Mouse (Mus musculus) heart, postnatal 0 days (tissue): ENCODE measurements around the gene Ncapg2. TPM values are rescaled to one million over a fixed set of nuclear protein-coding genes. Genes with fewer than 3 reads are reported as not detected.

ENCODE experiments used
- ATAC-seq: fragments of 200-750 bp; cut with Nextera tagmentation; 2 replicates; pipeline ENCODE4 v1.8.0; 2017; ENCODE audit warnings: low read depth, moderate number of reproducible peaks, moderate library complexity; ENCODE audit not compliant: insufficient read depth
- DNase-seq: peaks from one replicate; pipeline ENCODE4 v3.0.0-alpha.2; 2016; ENCODE audit warnings: low spot score
- H3K27ac ChIP-seq: fragments of 300-500 bp; sonication (generic); 2 replicates; pipeline ENCODE4 v1.5.1; 2014; ENCODE audit warnings: low read depth, mild to moderate bottlenecking
- H3K27me3 ChIP-seq: fragments of 300-500 bp; sonication (generic); 2 replicates; pipeline ENCODE4 v1.6.1; 2014; ENCODE audit warnings: low read length, mixed read lengths; ENCODE audit not compliant: control insufficient read depth, insufficient read depth
- H3K36me3 ChIP-seq: fragments of 300-500 bp; sonication (generic); replicated peaks from 2 replicates; pipeline ENCODE4 v1.6.1; 2014; ENCODE audit warnings: low read length, mixed read lengths; ENCODE audit not compliant: control insufficient read depth, insufficient read depth
- H3K4me1 ChIP-seq: fragments of 300-500 bp; sonication (generic); 2 replicates; pipeline ENCODE4 v1.6.1; 2014; ENCODE audit warnings: antibody characterized with exemption; ENCODE audit not compliant: control insufficient read depth, insufficient read depth
- H3K4me2 ChIP-seq: fragments of 300-500 bp; sonication (generic); 2 replicates; pipeline ENCODE4 v1.6.1; 2014; ENCODE audit warnings: low read depth, mild to moderate bottlenecking, low read length, moderate library complexity
- H3K4me3 ChIP-seq: fragments of 300-500 bp; sonication (generic); 2 replicates; pipeline ENCODE4 v1.5.1; 2014; ENCODE audit warnings: low read depth, low read length
- H3K9ac ChIP-seq: fragments of 300-500 bp; sonication (generic); replicated peaks from 2 replicates; pipeline ENCODE4 v1.6.1; 2014; ENCODE audit warnings: low read depth, low read length, mixed read lengths
- H3K9me3 ChIP-seq: fragments of 300-500 bp; sonication (generic); replicated peaks from 2 replicates; pipeline ENCODE4 v1.6.1; 2016; ENCODE audit warnings: low read length; ENCODE audit not compliant: control insufficient read depth
- CTCF ChIP-seq: IDR thresholded peaks from 2 replicates; pipeline ENCODE4 v1.5.1; 2016; ENCODE audit warnings: antibody characterized with exemption, control low read depth, low read depth
- EP300 ChIP-seq: IDR thresholded peaks from 2 replicates; pipeline ENCODE4 v1.6.1; 2016; ENCODE audit warnings: antibody characterized with exemption, low read depth
- WGBS: fragments of 180-500 bp; shearing (Covaris S2); extraction: QIAGEN DNeasy Blood & Tissue Kit; methylation state at CpG from one replicate; pipeline ENCODE4 v1.1.7; 2014; 5-methylcytosine and 5-hydroxymethylcytosine counted together
- polyA plus RNA-seq: library from polyadenylated mRNA; unstranded; fragments of >200 nt; fragmentation: Nextera tagmentation; extraction: Ambion mirVana; gene quantifications from 2 replicates; pipeline ENCODE4 v1.2.1, GENCODE M21; 2015
- total RNA-seq: library from RNA; depleted of rRNA; stranded (reverse); fragments of >200 nt; gene quantifications from 2 replicates; pipeline ENCODE4 v1.2.3, GENCODE M21; 2014; ENCODE audit warnings: low replicate concordance

Ncapg2 gene
- total and polyA plus RNA-seq, 2 experiments from 2014 or later = 7.1 to 24.0 TPM

GRCm38 (mm10) chr12:116484991-116485390 lies 79.8 kb downstream of the Ncapg2 start:
- WGBS = 74% methylated on average over 8 of the region's 8 CpGs
- Histone ChIP-seq H3K4me3 (no peak overlapping the region), H3K9ac (no peak overlapping the region), H3K4me1 (peaks cover 9% of the 10 kb centered on the region), H3K27ac (no peak overlapping the region), H3K27me3 (peaks cover 29% of the 10 kb centered on the region), H3K36me3 (no peaks in the 10 kb centered on the region), H3K9me3 (no peaks in the 10 kb centered on the region), H3K4me2 (no peak overlapping the region)
- TF ChIP-seq EP300 = no peak
- TF ChIP-seq CTCF = no peak
- DNase-seq (no peak), ATAC-seq (no peak)

- Histone ChIP-seq H3K4me1 (peaks cover 9% of the 10 kb centered on the region), H3K27ac (no peak within 1 kb of the TSS), H3K9me3 (no peaks in the 10 kb centered on the region), H3K27me3 (peaks cover 29% of the 10 kb centered on the region), H3K4me2 (peak within 1 kb of the TSS; percentile 87), H3K9ac (no peak within 1 kb of the TSS), H3K4me3 (peak within 1 kb of the TSS; percentile 50), H3K36me3 (no peaks in the 10 kb centered on the region)
- TF ChIP-seq CTCF (no peak), EP300 (no peak)
- ATAC-seq = peak; percentile 94
- under 1% methylated on average over 71 of the region's 86 CpGs for WGBS
- peak; percentile 56 for DNase-seq
Observed at GRCm38 (mm10) chr12:116485591-116486403, 80.6 kb downstream of the Ncapg2 start, which contains the start of gene Ptprn2. Gene Ptprn2 (plus strand): TSS chr12:116485720.

GRCm38 (mm10) chr12:116486404-116486730 lies 81.2 kb downstream of the Ncapg2 start:
- Histone ChIP-seq H3K4me2 (peak overlapping the region; percentile 87), H3K9me3 (no peaks in the 10 kb centered on the region), H3K27me3 (peaks cover 29% of the 10 kb centered on the region), H3K9ac (no peak overlapping the region), H3K4me1 (peaks cover 9% of the 10 kb centered on the region), H3K4me3 (peak overlapping the region; percentile 50), H3K36me3 (no peaks in the 10 kb centered on the region), H3K27ac (no peak overlapping the region)
- TF ChIP-seq EP300 = no peak
- TF ChIP-seq CTCF = no peak
- ATAC-seq (no peak), DNase-seq (no peak)
- WGBS = 4% methylated on average over 10 of the region's 10 CpGs

DNA sequence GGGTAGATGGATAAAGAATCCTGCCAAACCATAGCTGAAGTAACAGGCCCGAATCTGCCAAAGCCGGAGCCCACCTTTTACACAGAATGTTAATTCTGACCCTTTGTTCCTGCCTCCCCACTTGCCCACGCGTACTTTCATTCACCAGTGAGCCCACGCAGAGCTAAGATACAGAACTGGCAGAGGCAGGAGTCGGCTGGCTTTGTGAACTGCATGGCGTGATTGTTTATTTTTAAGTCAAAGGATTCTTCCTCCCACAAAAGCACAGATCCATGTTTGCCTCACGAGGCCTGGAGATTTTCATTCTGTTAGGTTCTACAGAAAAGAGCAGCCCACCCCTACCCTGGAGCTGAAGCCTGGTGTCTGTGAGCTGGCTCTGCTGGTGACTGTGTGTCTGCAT lies 83.6 kb downstream of the Ncapg2 start:
- ATAC-seq (no peak), DNase-seq (no peak)
- WGBS = 63% methylated on average over 8 of the region's 8 CpGs
- Histone ChIP-seq H3K4me1 (peaks cover 9% of the 10 kb centered on the region), H3K4me3 (no peak overlapping the region), H3K27me3 (peaks cover 29% of the 10 kb centered on the region), H3K9me3 (no peaks in the 10 kb centered on the region), H3K9ac (no peak overlapping the region), H3K27ac (no peak overlapping the region), H3K36me3 (no peaks in the 10 kb centered on the region), H3K4me2 (no peak overlapping the region)
- no peak for TF ChIP-seq EP300
- TF ChIP-seq CTCF = no peak

DNA sequence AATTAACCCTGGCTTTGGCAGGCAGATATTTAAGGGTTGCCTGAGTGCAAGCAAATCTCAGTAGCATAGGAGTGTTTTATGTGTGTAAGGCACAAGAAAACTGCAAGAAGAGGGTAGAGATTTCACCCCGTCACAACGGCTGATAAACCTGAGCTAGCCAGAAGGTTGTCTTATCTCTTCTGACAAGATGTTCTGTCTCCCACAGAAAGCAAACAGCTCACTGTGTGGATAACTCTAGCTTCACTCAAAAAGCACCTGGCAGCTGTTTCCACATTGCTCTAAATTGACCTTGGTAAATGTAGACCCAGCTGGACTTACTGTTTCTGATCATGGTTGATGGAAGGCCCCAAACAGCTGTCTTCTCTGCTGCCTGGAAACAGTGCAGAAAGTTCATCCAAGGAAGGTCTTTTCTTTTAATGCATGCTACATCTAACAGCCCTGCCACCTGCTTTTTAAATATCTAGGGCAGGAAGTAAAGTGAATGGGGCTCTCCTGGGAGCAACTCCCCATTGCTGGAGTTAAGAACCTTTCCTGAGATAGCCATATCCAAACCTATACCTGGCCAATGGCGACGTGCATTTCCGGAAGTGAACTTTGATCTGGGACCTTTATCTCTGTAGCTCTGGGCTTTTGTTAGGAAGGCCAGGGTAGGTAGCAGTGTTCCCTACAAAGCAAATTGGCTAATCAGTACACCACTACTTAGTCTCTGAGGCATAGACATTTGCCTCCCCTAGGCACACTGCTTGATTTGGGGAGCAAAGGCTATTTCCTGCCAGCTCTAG lies 85.6 kb downstream of the Ncapg2 start:
- Histone ChIP-seq H3K4me3 (no peak overlapping the region), H3K4me2 (no peak overlapping the region), H3K9ac (no peak overlapping the region), H3K36me3 (no peaks in the 10 kb centered on the region), H3K9me3 (no peaks in the 10 kb centered on the region), H3K27ac (no peak overlapping the region), H3K4me1 (peaks cover 8% of the 10 kb centered on the region), H3K27me3 (peaks cover 19% of the 10 kb centered on the region)
- 46% methylated on average over 5 of the region's 5 CpGs for WGBS
- no peak for ATAC-seq
- no peak for DNase-seq
- TF ChIP-seq CTCF (no peak), EP300 (no peak)
